Mouse (Mus musculus) forebrain, embryonic 16.5 days (tissue): Measurements from ENCODE around the gene Clec2i. TPM values are rescaled to one million over a fixed set of nuclear protein-coding genes. Genes with fewer than 3 reads are reported as not detected.

Experiments used
- ATAC-seq: fragments of 200-750 bp; cut with Nextera tagmentation; 2 replicates; pipeline ENCODE4 v1.8.0; 2017; ENCODE audit warnings: mild to moderate bottlenecking, moderate library complexity
- H3K27ac ChIP-seq: fragments of 300-500 bp; sonication (generic); 2 replicates; pipeline ENCODE4 v1.5.1; 2014; ENCODE audit warnings: low read length, control low read depth
- H3K27me3 ChIP-seq: fragments of 300-500 bp; sonication (generic); replicated peaks from 2 replicates; pipeline ENCODE4 v1.6.1; 2014; ENCODE audit warnings: low read length; ENCODE audit not compliant: control insufficient read depth, insufficient read depth
- H3K36me3 ChIP-seq: fragments of 300-500 bp; sonication (generic); 2 replicates; pipeline ENCODE4 v1.6.1; 2014; ENCODE audit not compliant: control insufficient read depth, insufficient read depth
- H3K4me1 ChIP-seq: fragments of 300-500 bp; sonication (generic); replicated peaks from 2 replicates; pipeline ENCODE4 v1.6.1; 2014; ENCODE audit warnings: low read length; ENCODE audit not compliant: control insufficient read depth, insufficient read depth
- H3K4me2 ChIP-seq: fragments of 300-500 bp; sonication (generic); 2 replicates; pipeline ENCODE4 v1.6.1; 2014; ENCODE audit warnings: mild to moderate bottlenecking, low read length, control low read depth
- H3K4me3 ChIP-seq: fragments of 300-500 bp; sonication (generic); replicated peaks from 2 replicates; pipeline ENCODE4 v1.5.1; 2014; ENCODE audit warnings: mild to moderate bottlenecking, low read length, control low read depth
- H3K9ac ChIP-seq: fragments of 300-500 bp; sonication (generic); replicated peaks from 2 replicates; pipeline ENCODE4 v1.6.1; 2014; ENCODE audit warnings: low read depth, low read length, control low read depth
- H3K9me3 ChIP-seq: fragments of 300-500 bp; sonication (generic); 2 replicates; pipeline ENCODE4 v1.6.1; 2016; ENCODE audit warnings: low read length; ENCODE audit not compliant: control insufficient read depth
- WGBS: fragments of 180-500 bp; shearing (Covaris S2); extraction: QIAGEN DNeasy Blood & Tissue Kit; methylation state at CpG from one replicate; pipeline ENCODE4 v1.1.7; 2014; 5-methylcytosine and 5-hydroxymethylcytosine counted together
- polyA plus RNA-seq: library from polyadenylated mRNA; unstranded; fragments of >200 nt; fragmentation: Nextera tagmentation; extraction: Ambion mirVana; gene quantifications from 2 replicates; pipeline ENCODE4 v1.2.1, GENCODE M21; 2015

Gene Clec2i
- polyA plus RNA-seq, 1 experiment from 2014 or later, result not detected

DNA sequence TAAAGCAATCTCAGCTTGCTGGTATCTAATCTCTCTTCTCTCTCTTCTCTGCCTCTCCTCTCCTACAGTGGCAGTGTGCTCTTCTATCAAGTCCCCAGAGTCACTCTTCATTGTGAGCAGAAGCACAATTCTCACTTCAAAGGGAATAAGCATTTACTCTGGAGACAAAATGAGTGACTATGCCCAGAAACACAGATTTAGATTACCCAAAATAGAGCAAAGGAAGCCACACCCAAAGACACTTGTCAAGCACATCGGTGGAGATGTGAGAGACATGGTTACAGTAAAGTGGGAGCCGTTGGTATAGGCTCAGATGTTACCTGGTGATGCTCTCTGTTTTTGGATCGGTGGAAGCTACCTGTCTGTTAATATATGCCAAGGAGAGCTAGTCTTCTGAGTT, 34.6 kb upstream of the Clec2i start:
- no peaks in the 10 kb centered on the region for H3K36me3 ChIP-seq
- no peak overlapping the region for H3K4me3 ChIP-seq
- no peaks in the 10 kb centered on the region for H3K9me3 ChIP-seq
- no peak overlapping the region for H3K9ac ChIP-seq
- no peaks in the 10 kb centered on the region; the same call in 1 of the 2 replicates for H3K4me1 ChIP-seq
- 90% methylated on average over 3 of the region's 3 CpGs for WGBS
- no peak overlapping the region for H3K4me2 ChIP-seq
- ATAC-seq, result no peak
- no peaks in the 10 kb centered on the region for H3K27me3 ChIP-seq
- no peak overlapping the region for H3K27ac ChIP-seq

GRCm38 (mm10) chr6:128854024-128854820, 33.2 kb upstream of the Clec2i start:
- Histone ChIP-seq H3K27me3 (no peaks in the 10 kb centered on the region), H3K36me3 (no peaks in the 10 kb centered on the region), H3K4me3 (no peak overlapping the region), H3K9ac (no peak overlapping the region), H3K4me2 (peak overlapping the region; percentile 13; the same call in 1 of the 2 replicates), H3K4me1 (no peaks in the 10 kb centered on the region; the same call in 1 of the 2 replicates), H3K9me3 (no peaks in the 10 kb centered on the region), H3K27ac (no peak overlapping the region)
- ATAC-seq, result peak; percentile 73
- whole genome bisulfite sequencing, result 42% methylated on average over 12 of the region's 12 CpGs

- Histone ChIP-seq H3K4me1 (no peaks in the 10 kb centered on the region; the same call in 1 of the 2 replicates), H3K4me2 (no peak overlapping the region), H3K36me3 (no peaks in the 10 kb centered on the region), H3K27ac (no peak overlapping the region), H3K4me3 (no peak overlapping the region), H3K9me3 (no peaks in the 10 kb centered on the region), H3K27me3 (no peaks in the 10 kb centered on the region), H3K9ac (no peak overlapping the region)
- WGBS, result 85% methylated on average over 3 of the region's 3 CpGs
- ATAC-seq, result no peak
Measured at GRCm38 (mm10) chr6:128854895-128855294, 32.5 kb upstream of the Clec2i start.

DNA sequence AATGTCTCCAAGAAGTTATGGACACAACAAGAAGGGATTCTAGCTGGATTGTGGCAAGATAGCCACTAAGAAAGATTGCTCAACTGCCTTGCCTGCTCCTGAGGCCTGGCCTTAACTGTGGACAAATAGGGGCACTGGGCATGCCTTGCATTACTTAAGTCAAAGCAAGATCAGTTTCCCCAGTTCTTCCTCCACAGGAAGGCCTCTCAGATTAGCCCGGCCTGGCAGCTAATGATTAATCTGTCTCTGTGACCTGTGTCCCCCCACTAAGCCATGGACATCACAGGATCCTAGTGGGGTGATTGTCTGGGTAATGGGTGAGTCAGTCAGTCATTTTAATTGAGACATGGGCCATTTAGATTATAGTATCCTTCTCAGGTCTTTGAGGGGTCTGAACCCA, 31.9 kb upstream of the Clec2i start:
- 83% methylated on average over 1 of the region's 1 CpGs for WGBS
- Histone ChIP-seq H3K36me3 (no peaks in the 10 kb centered on the region), H3K4me2 (no peak overlapping the region), H3K9ac (no peak overlapping the region), H3K4me1 (no peaks in the 10 kb centered on the region; the same call in 1 of the 2 replicates), H3K27ac (no peak overlapping the region), H3K4me3 (no peak overlapping the region), H3K9me3 (no peaks in the 10 kb centered on the region), H3K27me3 (no peaks in the 10 kb centered on the region)
- ATAC-seq, result no peak

GRCm38 (mm10) chr6:128856250-128856649, 31.1 kb upstream of the Clec2i start:
- Histone ChIP-seq H3K4me2 (no peak overlapping the region), H3K27me3 (no peaks in the 10 kb centered on the region), H3K9me3 (no peaks in the 10 kb centered on the region), H3K4me3 (no peak overlapping the region), H3K27ac (no peak overlapping the region), H3K4me1 (no peaks in the 10 kb centered on the region; the same call in 1 of the 2 replicates), H3K36me3 (no peaks in the 10 kb centered on the region), H3K9ac (no peak overlapping the region)
- peak; percentile 75 for ATAC-seq
- 33% methylated on average over 5 of the region's 5 CpGs for WGBS

DNA sequence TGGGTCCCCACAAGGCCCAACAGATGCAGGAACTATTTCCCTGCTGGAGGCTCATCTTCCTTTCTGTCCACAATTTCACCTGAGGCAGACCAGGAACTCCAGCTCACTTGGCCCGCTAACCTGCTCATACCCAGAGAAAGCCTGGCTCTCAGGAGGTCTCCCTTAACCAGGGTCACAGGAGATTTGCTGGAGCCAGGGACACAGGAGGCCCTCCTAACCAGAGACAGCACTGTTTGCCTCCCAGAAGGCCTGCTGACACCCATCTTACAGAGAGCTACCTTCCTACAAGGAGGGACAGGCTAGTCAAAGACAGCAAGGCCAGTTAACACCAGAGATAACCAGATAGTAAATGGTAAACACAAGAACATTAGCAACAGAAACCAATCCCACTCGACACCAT, 29.4 kb upstream of the Clec2i start:
- Histone ChIP-seq H3K27me3 (no peaks in the 10 kb centered on the region), H3K9me3 (no peaks in the 10 kb centered on the region), H3K4me2 (no peak overlapping the region), H3K4me1 (no peaks in the 10 kb centered on the region; the same call in 1 of the 2 replicates), H3K36me3 (no peaks in the 10 kb centered on the region), H3K27ac (no peak overlapping the region), H3K9ac (no peak overlapping the region), H3K4me3 (no peak overlapping the region)
- 93% methylated on average over 2 of the region's 2 CpGs for WGBS
- ATAC-seq, result no peak

GRCm38 (mm10) chr6:128868861-128869260, 18.5 kb upstream of the Clec2i start:
- H3K9me3 ChIP-seq, result no peaks in the 10 kb centered on the region
- H3K4me1 ChIP-seq, result no peaks in the 10 kb centered on the region
- H3K36me3 ChIP-seq, result no peaks in the 10 kb centered on the region
- no peak for ATAC-seq
- H3K4me2 ChIP-seq, result no peak overlapping the region
- no peaks in the 10 kb centered on the region for H3K27me3 ChIP-seq
- no peak overlapping the region for H3K9ac ChIP-seq
- 8% methylated on average over 3 of the region's 3 CpGs for WGBS
- H3K27ac ChIP-seq, result no peak overlapping the region
- no peak overlapping the region for H3K4me3 ChIP-seq

GRCm38 (mm10) chr6:128871910-128872610, 15.3 kb upstream of the Clec2i start:
- ATAC-seq, result no peak
- WGBS, result 74% methylated on average over 1 of the region's 1 CpGs
- Histone ChIP-seq H3K4me1 (no peaks in the 10 kb centered on the region), H3K9me3 (no peaks in the 10 kb centered on the region), H3K36me3 (no peaks in the 10 kb centered on the region), H3K27me3 (no peaks in the 10 kb centered on the region), H3K9ac (no peak overlapping the region), H3K4me2 (no peak overlapping the region), H3K27ac (no peak overlapping the region), H3K4me3 (no peak overlapping the region)

DNA sequence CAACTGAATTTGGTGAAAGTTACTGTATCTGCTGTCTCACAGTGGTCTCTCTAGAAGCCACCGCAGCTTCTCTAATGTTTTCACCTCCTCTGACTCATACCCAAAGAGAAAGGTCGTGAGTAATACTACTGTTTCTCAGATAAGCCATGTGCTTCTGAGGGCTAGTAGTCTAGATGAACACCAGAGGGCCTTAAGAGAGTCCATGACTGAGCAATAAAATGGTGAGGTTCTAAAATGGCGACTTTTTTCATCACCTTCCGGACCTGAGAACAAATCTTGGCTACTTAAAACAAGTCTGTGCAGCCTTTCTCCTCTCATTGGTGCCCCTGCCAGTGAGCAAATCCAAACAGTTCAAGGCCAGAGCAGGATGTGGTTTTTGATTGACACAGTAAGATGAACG, 1.4 kb downstream of the Clec2i start:
- 81% methylated on average over 5 of the region's 5 CpGs for WGBS

More for the DNA sequence above, 1.4 kb downstream of the Clec2i start:
- H3K4me2 ChIP-seq, result no peak overlapping the region
- H3K27ac ChIP-seq, result no peak overlapping the region
- no peak overlapping the region for H3K4me3 ChIP-seq
- no peaks in the 10 kb centered on the region for H3K4me1 ChIP-seq
- no peaks in the 10 kb centered on the region for H3K9me3 ChIP-seq
- H3K36me3 ChIP-seq, result no peaks in the 10 kb centered on the region
- ATAC-seq, result no peak
- no peak overlapping the region for H3K9ac ChIP-seq
- no peaks in the 10 kb centered on the region for H3K27me3 ChIP-seq
